Mouse (Mus musculus): ENCODE measurements around the gene Car14.
"Not testable (repeated sequence)": the region's sequence is repeated elsewhere in the genome, so short reads cannot be mapped to it uniquely, and the experiment has no call there.

Gene Car14

DNA sequence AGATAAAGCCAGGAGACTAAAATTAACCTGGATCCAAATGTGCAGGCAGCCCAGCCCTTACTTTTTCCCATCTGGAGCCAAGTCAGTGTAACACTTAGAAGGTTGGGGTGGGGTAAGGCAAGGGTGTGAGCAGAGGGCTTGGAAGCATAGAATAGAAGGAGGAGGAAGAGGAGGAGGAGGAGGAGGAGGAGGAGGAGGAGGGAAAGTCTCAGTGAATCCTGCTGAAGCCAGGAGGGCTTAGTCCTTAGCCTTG lies 2.2 kb downstream of the Car14 start:
- TF ChIP-seq GATA4 (IDR thresholded peaks at IDR 0.05; ENCODE audit: insufficient replicate concordance, low read length) = no peak

DNA sequence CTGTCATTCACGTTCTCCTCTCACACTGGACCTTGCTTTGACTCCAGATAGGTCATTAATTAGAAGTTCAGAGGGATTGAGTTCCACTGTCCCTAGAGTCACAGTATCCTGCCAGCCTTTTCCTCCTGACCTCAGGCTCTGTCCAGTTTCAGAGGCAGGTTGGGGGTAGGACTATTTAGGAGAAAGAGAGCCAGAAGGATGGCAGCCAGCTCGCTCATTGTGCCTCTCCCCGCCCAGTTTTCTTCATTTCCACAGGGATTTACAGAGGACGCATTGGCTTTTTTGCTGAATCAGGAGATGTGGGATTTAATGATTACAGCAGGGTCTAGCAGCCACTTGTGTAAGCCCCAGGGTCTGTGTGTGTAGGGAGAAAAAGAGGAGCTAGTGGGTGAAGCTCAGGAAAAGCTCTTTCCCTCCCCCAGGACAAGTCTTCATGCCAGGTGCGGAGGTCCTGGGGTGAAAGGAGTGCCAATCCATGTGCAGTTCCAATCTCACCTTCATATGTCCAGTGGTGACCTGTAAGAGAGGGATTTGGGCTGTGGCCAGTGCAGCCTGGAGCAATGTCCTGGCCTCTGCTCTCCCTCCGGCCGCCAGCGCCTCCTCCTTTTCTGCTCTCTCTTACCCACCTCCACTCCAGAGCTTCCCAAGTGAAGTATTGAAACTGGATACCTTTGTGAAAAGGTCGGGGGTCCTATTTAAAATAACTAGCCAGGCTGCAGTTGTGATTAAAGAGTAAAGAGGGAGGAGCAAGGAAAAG lies 2.7 kb downstream of the Car14 start:
- TF ChIP-seq GATA4 (IDR thresholded peaks at IDR 0.05; ENCODE audit: insufficient replicate concordance, low read length) = no peak

DNA sequence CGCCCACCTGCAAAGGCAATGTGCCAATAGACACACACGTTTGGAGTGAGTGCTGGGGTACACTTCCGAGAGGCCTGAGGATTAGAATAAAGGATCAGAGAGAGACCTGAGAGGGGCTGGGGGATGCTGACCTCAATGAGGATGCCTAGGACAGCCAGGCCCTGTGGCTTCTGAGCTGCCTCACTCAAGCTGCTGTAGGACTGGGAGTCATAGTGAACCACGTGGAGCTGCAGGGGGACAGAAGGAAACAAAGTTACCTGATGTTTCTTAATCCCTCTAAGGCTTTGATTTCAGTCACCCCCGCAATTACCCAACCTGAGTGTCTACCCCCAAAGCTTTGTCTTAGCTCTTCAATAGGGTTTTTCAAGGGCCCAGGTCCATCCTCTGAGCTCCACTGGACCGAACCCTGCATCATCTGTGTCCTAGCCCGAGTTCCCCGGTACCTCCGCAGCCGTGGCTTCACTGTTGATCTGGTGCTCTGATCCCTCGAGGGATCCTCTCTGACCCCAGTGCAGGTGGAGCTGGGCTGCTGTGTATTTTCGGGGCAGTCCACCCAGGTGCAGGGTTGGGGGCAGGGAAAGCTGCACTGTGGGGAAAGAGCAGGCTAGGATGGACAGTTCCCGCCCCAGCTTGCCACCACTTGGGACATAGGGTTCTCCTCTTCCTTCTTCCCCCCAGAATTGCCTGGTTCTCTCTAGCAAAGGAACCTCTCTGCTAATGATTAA lies 4.5 kb downstream of the Car14 start:
- TF ChIP-seq GATA4 (IDR thresholded peaks at IDR 0.05; ENCODE audit: insufficient replicate concordance, low read length) = no peak

DNA sequence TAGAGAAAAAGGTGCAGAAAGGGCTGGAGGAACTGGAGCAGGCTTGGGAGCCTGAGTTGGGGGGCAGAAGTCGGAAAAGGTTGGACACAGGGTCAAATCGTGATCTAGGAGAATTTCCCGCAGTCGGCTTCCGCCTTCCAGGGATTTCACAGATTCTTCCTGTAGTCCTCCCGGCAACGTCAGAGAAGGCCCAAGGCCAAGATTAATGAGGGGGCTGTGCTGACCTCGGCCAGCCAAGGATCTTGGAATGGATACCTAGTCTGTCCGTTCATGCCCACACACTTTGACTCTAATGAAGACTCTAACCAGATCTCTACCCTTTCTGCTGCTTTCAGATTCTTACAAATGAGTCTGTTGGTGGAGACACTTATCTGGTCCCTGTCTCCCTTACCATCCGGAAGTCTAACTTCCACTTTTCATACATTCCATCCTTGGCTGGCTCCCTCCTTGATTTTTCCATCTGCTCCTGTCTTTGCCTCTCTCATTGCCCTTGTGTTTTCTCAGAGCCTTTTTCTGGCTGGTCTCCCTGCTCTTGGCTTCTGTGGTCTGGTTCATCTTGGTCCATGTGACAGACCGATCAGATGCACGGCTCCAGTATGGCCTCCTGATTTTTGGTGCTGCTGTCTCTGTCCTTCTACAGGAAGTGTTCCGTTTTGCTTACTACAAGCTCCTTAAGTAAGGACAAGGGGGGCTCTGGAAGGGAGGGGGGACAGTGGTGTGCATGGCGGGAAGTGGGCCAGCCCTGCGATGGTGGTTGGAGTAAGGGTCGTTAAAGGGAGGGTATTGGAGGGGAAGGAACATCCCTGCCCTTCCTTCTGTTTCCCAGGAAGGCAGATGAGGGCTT lies 10.0 kb downstream of the Car14 start:
- no peak for TF ChIP-seq GATA4 (IDR thresholded peaks at IDR 0.05; ENCODE audit: insufficient replicate concordance, low read length)

DNA sequence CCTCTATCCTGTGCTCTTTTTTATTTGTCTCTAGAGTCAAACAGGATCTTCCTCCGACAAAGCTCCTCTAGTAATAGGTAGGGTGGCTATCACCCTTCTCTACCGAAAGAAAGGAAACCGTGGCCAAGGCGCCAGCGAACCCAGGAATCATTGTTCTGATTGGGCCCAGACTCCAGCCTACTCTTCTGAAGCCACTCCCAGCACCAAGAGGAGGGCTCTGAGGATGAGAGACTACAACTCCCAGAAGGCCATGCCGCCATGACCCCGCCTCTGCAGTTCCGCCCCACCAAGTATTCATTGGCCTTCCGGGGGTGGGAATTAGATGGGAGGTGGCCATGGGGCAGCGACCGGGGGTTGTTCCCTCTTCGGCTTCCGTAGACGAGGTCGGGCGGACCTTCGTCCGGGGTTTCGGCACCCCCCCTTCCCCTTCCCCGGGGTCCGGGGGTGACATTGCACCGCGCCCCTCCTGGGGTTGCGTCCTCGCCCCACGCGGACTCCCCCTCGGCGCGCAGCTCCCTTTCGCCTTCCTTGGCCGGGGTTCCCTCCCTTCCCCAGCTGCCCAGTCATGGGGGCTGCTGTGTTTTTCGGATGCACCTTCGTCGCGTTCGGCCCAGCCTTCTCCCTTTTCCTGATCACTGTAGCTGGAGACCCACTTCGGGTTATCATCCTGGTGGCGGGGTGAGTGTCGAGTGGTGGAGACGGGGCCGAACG lies 10.7 kb downstream of the Car14 start, which contains the start of gene Aph1a:
Gene Aph1a, plus strand, starts transcription at position 364 of the 711 bp plus-strand sequence.
- not testable (repeated sequence) for TF ChIP-seq GATA4 (IDR thresholded peaks at IDR 0.05; ENCODE audit: insufficient replicate concordance, low read length)

DNA sequence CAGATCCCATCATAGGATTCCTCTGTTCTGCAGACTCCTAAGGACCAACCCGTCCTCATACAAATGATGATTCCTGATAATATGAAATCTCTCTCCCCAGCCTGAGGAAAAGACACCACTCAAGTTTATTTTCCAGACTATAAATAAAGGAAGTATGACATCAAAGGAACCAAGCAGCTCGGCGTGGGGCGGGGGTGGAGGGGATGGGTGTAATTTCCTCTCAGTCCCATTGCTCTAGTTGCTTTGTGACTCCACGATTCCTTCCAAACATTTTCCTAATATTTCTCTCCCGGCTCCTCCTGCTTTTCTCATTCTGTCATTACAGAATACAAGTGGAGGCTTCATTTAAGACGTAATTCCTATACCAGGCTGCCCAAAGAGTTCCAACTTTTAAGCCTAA lies 11.4 kb downstream of the Car14 start:
- TF ChIP-seq GATA4 (IDR thresholded peaks at IDR 0.05; ENCODE audit: insufficient replicate concordance, low read length) = no peak

DNA sequence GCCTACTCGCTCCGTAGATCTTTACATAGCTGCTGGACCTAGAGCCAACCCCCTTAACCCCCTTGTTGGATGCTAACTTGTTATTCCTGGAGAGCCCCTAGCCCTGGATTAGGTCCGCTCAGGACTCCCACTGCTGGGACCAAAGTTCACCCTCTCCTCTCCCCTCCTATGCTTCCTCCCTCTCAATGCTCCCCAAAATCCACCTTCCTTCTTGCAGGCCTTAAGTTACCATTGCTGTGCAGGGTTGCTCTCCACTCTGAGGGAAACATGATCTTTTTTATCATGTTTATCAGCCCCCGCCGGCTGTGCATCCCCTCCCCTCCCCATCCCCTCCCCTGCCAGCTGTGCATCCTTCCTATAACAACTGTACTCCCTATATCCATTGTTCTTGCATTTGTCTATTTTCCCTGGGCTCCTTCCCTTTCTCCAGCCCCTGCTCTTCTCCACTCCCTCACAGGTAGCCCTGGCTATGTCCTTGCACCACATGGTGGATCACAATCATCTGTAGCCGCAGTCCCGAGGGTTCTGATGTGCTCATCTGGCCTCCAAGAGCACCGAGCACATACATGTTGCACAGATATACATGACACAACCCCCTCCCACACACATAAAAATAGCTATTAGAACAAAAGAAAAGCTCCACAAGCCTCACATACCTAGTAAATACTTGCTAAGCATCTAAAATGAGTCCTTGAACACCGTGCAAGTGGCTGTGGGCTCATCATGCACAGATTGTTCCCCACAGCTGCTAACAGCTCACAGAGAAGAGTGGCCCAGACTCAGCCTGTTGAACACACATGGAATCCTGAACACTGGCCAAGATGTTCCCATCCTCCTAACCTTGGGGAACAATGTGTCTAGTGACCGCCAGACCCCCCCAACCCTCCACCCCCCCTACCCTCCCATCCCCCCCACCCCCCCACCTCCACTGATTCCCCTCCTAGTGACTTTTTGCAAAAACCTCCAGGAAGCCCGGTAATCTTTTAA lies 12.1 kb downstream of the Car14 start:
- no peak for TF ChIP-seq GATA4 (IDR thresholded peaks at IDR 0.05; ENCODE audit: insufficient replicate concordance, low read length)

DNA sequence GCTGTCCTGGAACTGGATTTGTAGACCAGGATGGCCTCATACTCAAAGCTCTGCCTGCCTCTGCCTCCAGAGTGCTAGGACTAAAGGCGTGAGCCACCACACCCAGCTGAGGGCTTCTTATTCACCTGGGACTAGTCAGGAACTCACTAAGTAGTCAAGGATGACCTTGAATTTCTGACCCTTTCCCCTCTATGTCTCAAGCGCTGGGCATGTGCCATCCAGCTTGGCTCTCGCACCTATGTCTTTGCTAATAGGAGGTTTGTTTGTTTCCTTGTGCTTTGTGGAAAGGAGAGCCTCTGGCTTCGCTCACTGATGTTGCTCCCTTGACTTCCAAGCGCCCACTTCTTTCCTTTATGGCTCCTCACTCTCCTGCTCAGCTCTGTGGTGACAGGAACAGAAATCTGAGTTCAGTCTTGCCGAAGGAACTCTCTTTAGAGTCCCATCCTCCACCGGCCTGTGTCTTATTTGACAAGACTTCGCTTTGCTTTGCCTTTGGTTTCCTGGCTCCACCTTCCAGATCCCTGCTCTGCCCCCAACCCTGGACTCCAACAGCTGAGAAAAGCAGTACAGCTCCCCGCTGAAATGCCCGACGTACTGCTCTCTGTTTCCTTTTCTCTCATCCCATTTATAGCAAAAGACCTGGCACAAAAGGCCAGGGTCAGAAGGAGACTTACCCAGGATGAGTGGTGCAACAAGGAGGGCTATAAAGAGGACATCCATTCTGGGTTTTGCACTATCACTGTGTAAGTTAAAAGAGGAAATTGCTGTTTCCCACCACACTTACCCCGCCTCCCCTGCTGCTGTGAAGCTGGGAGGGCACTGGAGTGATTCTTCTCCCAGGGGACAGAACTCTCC lies 13.1 kb downstream of the Car14 start, which contains the start of gene BC028528:
Gene BC028528, minus strand, starts transcription at position 795 of the 855 bp plus-strand sequence.
- no peak for TF ChIP-seq GATA4 (IDR thresholded peaks at IDR 0.05; ENCODE audit: insufficient replicate concordance, low read length)

DNA sequence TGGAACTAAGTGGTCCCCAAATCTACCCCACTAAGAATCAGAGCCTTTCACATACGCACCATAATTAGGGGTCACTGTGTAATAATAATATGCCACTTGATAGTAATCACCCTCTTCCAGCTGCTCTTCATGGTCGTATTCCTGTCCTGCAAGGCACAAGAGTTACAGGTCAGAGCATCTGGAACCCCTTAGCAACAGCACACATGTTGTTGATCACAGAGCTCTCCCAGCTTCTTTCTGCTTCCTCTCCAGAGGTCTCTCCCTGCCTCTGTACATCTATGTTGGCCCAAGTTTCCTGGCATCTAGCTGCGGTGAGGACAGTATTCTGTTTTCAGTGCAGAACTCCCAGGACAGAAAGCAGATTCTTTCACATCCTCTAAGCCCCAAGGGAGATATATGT lies 14.8 kb downstream of the Car14 start:
- TF ChIP-seq GATA4 (IDR thresholded peaks at IDR 0.05; ENCODE audit: insufficient replicate concordance, low read length) = no peak

DNA sequence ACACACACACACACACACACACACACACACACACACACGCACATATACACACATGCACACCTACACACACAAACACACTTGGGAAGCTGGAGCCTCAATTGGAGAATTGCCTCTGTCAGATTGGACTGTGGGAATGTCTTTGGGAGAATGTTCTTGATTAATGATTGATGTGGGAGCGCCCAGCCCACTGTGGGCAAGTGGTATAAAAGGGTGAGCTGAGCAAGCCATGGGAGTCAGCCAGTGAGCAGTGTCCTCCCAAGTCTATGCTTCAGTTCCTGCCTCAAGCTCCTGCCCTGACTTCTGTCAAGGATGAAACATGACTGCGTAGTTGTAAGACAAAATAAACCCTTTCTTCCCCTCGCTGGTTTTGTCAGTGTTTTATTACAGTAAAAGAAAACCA lies 16.9 kb downstream of the Car14 start:
- no peak for TF ChIP-seq GATA4 (IDR thresholded peaks at IDR 0.05; ENCODE audit: insufficient replicate concordance, low read length)

DNA sequence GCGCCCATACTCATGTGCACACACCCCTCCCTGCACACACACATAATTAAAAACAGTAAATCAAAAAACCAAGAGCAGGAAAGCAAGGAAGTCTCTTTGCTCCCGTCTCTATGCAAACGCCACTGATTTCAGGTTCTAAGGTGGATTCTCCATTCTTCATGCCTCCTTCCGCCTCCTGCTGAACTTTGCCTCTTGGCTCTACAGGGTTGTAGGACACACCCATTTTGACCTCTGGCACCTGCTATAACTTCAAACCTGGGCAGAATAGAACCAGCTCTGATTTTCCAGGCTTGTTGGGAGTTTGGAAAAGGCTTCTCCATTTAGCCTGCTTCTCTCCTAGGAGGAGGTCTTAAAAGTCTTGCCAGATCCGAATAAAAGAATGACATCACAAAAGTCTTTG lies 20.1 kb downstream of the Car14 start:
- TF ChIP-seq GATA4 (IDR thresholded peaks at IDR 0.05; ENCODE audit: insufficient replicate concordance, low read length) = no peak

DNA sequence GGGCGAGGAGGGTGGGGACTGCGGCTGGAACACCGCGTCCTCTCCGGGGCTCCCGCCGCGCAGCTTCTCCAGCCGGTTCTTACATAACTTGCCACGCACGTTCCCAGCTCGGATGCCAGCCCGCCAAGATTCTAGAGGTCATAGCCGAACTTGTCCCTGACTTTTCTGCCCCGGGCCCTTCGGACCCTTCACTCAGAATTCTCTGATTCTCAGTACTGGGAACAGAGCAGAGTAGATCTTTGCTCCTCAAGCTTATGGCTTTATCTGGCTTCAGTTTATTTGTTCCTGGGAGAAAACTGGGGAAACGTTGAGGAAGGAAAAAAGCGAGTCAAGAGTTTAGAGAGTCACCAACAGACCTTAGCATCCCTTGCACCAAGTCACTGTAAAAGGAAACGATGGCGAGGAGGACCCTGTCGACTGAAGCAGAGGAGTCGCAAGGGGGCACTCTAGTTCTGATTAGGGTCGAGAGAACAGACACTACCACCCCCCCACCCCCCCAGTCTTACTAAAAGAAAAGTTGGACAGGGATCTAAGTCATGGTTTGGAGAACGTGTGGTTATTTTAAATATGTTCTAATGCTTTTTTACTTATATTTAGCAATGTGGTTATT lies 21.6 kb downstream of the Car14 start:
- peak; percentile 0; the same call in 1 of the 2 replicates for TF ChIP-seq GATA4 (IDR thresholded peaks at IDR 0.05; ENCODE audit: insufficient replicate concordance, low read length)
